Mouse (Mus musculus) mesoderm, embryonic 11.5 days (tissue): ENCODE data around the gene Map2k3.
"Not testable (repeated sequence)": the region's sequence is repeated elsewhere in the genome, so short reads cannot be mapped to it uniquely, and the experiment has no call there.

ENCODE experiments used
- DNase-seq: peaks from one replicate; pipeline ENCODE4 v3.0.0-alpha.2; 2012; ENCODE audit warnings: low read depth, low spot score

Gene Map2k3

DNA sequence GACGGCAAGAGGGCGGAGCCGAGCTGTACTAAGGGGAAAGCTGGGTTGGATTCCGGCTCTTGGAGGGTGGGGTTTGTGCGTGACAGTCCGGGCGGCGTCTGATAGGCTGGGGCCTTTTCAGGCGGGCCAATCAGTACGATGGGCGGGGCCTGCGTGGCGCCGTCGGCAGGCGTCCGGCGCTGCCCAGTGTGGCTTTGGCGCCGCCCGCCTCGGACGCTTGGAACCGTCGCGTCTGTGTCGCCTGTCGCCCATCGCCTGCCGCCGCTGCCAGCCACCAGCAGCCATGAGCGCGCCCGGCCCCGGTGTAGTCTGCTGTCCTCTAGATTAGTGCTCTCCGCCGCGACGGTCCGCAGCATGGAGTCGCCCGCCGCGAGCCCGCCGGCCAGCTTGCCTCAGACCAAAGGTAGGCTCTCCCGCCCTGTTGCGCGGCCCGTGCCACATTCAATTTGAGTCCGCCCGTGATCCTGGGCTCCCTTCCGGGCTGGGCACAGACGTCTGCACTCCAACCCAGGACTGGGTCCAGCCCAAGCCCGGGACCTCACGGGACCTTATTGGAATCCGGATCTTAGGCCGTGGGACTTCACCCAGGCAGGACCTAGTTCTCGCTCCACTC is at the start of gene Map2k3:
Map2k3 (plus strand) TSS at position 165 of the 613 bp plus-strand sequence.
- peak; percentile 95 for DNase-seq

DNA sequence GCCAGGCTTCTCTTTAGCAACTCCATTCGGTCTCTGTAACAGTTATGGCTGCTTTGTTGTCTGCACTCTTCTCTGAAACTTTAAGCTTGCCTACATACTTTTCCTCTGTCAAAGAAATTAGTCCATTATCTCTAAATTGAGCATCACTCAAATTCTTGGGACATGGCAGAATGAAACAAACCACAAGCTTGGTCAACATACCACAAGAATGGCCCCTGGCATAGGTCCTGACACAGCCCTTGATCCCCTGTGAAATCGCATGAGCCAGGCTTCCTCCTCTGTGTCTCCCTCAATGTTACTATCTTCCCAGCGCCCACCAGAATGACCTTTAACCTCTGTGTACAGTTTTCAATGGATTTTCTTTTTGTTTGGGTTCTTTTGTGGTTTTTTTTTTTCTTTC is 49.4 kb upstream of the Map2k3 start:
- no peak for DNase-seq

DNA sequence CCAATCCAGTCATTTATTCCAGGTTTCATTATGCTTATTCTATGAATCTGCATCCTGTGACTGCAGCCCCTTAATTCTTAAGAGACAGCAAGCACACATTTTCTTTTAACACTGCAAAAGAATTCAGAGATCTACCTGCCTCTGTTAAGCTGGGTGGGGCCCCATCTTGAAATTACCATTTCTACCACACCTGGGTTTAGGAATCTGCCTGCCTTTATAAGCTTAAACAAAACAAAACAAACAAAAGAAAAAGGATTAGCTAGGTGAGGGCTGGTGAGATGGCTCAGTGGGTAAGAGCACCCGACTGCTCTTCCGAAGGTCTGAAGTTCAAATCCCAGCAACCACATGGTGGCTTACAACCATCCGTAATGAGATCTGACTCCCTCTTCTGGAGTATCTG is 44.8 kb upstream of the Map2k3 start:
- DNase-seq = not testable (repeated sequence)

DNA sequence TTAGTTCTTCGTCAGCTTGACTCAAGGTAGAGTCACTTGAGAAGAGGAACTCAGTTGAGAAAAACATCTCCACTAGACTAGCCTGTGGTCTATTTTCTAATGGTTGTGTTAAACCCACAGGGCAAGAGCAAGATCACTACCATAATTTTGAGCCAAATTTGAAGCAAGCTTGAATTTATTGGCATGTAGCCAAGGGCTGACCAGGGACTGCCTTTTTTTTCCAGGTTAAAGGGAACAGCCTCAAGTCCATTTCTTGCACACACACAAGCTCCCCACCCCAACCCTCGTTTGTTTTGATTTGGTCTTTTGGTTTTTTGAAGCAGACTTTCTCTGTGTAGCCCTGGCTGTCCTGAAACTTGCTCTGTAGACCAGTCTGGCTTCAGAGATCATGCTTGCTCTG is 42.0 kb upstream of the Map2k3 start:
- no peak for DNase-seq

DNA sequence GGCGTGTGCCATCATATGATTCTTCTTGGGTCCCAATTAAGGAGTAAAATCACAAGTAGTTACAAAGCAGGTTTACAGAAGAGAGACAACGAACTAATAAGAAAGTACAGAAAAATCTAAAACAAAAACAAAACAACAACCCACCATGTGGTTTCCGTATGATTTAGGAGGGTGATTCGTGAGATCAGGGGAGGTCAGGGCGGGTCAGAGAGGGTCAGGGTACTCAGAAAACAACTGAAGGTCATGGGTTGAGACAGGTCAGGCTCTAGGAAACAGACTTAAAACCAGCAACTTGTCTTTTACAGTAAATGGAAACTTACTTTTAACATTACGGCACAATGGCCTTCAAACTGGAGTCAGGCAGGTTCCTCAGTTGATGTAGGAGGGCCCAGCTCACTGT is 41.5 kb upstream of the Map2k3 start:
- DNase-seq = no peak

DNA sequence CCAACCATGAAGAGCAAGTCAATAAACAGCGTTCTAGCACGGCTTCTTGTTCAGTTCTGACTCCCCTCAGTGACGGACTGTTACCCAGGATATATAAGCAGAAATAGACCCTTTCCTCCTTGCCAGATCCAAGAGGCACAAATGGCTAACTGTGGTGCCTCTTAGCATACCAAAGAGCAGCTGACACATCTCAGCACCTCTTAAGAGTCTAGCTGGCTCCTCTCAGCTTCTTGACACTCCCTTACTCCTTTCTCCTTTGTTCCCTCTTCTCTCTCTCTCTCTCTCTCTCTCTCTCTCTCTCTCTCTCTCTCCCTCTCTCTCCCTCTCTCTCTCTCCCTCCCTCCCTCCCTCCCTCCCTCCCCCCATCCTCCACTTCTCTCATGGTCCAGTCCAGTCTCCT is 41.1 kb upstream of the Map2k3 start:
- DNase-seq = no peak

DNA sequence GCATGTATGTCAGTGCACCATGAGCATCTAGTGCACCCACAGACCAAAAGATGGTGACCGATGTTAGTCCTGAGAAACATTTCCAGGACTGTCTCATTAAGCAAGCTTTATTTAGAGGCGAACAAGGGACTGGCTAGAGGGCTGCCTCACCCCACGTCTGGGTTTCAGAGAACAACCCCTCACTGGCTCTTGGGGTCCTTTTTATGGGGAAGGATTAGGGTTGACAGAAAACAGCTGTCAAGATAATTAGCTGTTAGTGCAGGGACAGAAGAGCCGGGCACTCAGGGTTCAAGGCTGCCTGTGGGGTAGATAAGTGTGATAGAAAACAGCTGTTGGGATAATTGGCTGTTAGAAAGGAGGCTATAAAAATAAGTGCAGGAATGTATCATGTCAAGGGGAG is 35.9 kb upstream of the Map2k3 start:
- peak; percentile 71 for DNase-seq

DNA sequence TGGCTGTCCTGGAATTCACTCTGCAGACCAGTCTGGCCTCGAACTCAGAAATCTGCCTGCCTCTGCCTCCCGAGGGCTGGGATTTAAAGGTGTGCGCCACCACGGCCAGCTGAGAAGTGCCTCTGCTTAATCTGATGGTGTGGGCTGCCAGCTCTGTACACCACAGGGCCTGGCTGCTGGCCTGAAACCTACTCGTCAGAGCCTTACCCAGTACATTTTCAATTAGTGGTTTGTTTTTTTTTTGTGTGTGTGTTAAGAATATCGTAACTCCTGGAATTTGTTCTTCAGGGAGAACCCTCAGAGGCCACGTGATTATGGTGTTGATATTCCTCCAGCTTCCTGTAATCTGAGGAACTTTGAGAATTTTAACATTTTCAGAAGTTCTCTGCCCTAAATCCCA is 29.8 kb upstream of the Map2k3 start:
- no peak for DNase-seq

DNA sequence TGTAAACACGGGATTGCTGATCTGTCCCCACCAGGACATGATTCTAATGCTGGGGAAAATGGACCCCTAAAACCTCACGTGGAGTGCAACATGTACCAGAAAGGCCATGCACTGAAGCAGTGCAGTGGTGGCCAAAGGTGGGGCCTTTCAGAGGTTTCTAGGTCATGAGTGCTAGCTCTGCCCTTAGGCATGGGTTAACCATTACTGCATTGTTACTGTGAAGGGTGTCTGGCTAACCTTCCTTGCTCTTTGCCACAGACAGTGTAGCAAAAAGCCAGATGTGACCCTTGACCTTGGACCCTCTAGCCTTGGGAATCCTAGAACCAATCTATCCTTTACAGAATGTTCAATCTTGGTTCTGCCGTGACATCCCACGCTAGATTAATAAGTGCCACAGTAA is 29.3 kb upstream of the Map2k3 start:
- no peak for DNase-seq

DNA sequence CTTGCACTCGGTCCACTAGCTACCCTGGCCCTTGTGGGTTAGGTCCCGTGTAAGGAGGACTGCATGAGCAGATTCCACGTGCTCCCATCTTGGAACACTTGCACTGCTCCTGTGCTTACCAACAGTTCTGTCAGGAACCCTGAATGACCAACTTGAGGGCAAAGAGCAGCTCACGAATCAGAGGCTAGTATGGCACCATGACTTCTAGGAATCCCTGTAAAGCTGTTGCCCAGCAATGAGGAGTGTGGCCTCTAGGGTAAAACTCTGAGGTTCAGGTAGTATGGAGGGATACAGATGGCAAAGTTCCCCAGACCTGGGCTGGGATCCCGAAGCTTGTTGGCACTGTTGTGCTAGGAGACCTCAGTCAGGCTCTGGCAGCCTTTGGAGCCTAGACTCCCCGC is 28.2 kb upstream of the Map2k3 start:
- DNase-seq = no peak

DNA sequence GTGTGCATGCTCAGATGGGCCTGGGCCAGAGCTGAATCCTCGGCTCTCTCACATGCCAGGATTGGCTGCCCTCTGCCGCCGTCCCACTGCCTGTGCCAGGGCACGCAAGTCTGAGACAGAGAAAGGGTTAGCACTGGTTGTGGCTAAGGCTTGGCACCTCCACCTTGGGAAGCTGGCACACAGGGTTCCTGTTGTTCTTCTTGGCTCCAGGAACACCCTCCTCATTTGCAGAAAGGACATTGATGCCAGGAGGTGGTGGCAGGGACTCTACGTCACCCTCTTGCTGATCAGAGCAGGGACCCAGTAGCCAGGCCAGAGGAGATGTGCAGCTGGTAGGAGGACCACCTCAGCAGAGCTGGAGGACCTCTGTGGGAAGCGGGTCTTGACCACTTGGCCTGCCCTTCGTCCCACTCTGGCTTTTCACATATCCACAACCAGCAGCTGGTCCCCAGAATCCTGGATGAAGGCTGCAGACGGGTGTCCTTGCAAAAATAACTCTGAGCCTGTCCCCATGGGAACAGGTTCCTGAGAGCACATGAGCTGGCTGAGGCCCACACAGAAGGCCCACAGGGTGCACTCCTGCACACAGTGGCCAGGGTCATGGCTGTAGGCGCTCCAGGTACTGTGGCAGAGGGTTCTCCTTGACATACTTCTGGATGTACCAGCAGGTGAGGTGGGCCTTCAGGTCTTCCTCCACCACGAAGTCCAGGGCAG is 26.3 kb upstream of the Map2k3 start:
- DNase-seq = no peak

DNA sequence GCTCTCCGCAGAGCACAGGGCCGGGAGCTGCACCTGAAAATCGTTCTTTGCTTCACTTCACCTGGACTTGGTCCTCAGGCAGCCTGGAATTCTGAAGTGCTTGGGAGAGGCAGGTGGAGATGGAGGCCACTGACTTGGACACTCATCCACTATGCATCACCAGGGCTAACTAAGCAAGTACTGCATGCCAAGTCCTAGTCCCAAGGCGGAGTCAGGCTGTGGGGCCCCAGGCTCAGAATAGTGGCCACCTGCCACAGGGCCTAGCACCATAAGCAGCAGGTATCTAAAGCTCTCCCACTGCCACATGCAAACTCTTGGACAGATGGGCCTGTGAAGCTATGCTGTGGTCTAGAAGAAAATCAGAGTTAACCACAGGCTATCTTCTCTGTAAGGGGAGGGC is 25.4 kb upstream of the Map2k3 start:
- DNase-seq = no peak

DNA sequence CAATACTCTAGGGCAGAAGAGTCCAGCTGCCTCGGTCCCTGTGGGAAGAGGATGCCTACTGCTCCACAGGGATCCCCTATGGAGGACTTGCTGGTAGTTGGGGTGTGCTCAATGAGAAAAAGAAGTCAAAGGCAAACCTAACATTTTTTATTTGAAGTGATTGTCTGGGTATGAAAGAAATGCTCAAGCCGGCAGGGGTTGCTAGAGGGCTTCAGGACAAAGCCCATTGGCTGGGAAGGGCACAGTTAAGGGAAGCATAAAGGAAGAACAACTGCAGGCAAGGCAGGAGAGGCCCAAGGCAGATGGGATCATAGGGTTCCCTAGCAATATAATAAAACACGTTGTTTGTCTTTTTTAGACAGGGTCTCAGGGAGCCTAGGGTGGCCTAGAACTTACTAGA is 23.8 kb upstream of the Map2k3 start:
- no peak for DNase-seq

DNA sequence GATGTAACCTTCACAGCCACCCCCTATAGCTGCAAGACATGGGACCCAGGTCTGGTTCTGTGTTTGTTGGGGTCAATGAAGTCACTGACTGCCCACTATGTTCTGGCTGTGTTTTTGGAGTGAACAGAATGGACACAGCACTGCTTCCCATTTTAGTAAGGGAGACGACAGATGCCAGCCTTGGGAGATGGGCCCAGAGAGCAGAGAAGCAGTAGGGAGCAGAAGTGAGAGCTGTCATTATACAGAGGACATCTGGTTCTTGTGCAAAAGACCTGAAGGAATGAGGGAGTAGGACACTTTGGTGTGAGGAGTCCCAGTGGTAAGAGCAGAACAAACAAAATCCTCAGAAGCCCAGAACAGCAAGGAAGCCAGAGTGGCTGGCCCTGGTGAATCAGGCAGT is 22.2 kb upstream of the Map2k3 start:
- no peak for DNase-seq

DNA sequence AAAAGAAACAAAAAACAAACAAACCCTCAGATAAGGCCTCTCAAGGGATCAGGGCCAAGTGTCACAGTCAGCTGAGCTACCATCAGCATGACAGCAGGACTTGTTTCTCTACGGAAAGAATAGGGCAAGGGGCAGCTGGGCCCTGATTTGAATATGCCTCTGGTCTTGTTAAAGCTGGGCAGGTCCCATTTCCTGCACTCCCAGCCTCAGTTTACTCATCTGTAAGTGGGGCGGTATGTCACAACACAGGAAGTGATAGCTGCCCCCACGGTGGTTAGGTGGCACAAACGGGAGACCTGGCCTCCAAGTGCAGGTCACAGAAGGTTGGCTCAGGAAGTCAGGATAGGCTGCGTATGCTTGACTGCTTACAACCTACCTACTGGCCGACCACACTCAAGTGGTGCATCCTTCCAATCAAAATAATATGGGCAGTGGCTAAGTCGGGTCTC is 19.3 kb upstream of the Map2k3 start:
- DNase-seq = no peak

DNA sequence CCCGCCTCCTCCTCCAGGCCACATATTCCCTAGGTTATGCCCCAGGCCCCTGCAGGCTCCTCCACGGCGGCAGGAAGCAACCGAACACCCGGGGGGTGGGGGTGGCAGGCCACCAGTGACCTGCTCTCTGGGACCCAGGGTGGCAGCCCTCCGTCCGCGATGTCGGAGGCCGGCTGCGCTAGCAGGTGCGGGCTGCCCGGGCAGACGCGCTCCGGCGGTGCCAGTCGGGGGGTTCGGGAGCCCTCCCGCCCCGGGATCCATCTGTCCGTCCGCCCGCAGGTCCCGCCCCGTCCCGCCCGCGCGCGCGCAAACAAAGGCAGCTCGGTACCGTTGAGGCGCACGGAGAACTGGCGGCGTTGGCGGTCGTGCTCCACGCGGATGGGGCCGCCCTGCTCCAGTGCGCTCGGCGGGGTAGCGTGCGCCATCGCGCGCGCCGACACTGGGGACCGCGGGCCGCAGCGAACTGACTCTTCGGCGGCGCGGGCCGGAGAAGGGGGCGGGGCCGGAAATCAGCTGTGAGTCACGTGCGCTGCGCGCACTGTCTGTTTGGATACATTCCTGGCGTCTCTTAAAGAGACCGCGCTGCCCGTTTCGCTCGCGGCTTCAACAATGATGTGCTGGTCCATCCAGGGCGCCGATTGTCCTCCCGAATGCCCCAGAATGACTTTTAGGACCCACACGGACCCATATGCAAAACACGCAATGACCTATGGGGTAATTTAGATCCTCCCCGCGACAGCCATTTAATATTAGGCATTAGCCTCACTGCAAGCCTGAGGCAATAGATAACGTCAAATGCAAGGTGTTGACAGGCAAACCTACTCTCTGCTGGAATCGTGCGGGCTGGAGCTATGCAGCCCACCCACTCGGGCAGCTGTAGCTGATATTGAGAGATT is 18.3 kb upstream of the Map2k3 start:
- peak; percentile 93 for DNase-seq

DNA sequence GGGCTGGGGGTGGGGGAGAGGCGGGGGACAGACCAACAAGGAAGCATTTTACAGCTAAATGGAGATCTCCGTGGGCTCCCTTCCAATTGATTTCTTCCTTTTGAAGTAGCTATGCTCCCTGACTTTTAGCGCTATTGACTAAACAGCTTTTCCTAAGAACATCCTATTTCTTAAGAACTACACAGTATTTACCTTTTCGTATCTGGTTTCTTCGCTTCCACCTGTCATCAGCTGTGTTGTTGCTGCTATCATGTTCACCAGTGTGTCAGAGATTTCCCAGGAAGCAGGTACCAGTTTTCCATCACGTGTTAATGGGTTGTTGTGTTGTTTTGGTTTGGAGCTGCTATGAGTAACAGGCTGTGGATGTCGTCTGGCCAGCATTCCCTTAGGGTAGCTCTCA is 17.3 kb upstream of the Map2k3 start, which contains the start of gene Natd1:
Natd1 (minus strand) TSS at position 260 of the 400 bp plus-strand sequence.
- DNase-seq = no peak

DNA sequence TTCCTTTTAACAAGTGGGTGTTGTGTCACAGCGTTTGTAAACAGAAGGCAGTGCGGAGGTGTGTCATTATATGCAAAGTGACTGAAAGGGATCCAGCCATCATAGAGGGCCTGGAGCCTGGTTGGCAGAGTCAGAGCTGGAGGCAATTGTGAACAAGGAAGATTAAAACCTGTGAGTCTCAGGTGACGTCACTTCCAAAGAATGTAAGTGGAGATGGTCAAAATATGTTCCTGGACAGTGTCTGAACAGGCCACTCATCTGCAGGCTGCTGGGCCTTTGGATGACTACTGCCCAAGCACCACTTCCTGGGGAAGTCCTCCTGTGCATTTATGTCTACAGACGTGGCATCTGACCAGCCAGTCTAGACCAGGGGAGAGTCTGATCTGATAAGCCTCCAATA is 16.6 kb upstream of the Map2k3 start:
- no peak for DNase-seq

DNA sequence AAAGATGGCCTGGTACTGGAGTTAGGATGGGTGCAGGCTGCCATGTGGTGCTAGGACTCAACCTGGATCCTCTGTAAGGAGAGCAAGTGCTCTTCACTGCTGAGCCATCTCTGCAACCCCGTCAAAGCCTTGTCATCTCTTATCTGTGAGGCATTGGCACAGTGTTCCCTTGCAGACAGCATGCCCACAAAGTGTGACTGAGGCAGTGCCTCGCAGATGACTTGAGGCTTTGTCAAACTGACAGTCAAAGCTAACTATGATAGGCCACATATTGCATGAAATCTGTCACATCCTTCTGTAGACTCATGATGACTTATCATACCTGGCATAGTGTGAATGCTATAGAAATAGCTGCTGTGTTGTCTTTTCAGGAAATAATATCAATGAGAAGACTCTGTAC is 11.8 kb upstream of the Map2k3 start:
- no peak for DNase-seq

DNA sequence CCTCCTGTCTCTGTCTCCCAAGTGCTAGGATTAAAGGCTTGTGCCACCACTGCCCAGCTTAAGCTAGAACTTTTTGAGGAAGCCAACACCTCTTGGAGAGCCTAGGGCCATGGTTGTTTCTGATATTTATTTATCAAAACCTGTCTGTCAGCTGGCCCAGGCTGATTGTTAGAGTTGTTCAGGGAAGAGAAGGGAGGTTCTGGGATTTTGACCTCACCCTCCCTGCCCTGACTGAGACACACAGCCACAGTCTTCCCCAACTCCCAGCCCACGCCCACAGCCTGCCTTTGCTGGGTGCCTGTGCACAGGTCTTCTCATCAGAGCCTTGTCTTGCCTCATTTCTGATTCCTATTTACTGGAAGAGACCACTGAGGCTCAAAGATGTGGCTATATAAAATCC is 9.6 kb upstream of the Map2k3 start:
- DNase-seq = no peak

DNA sequence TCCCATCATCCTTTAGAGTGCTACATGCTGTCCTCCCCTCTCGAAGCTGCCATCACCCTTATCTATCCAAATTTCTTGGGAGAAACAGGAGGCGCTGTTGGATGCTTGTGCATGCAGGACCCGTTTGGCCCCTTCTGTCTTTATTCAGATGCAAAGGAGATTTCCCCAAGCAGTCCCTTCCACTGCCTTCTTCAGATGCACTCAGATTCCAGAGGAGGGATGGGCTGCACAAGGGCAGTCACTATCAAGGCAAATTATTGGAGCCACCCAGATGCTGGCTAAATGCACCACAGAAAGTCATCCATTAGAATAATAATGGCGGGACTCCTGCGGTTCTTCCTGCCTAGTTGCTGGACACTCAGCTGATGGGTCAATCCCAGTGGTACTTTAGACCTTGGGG is 8.9 kb upstream of the Map2k3 start:
- DNase-seq = no peak

DNA sequence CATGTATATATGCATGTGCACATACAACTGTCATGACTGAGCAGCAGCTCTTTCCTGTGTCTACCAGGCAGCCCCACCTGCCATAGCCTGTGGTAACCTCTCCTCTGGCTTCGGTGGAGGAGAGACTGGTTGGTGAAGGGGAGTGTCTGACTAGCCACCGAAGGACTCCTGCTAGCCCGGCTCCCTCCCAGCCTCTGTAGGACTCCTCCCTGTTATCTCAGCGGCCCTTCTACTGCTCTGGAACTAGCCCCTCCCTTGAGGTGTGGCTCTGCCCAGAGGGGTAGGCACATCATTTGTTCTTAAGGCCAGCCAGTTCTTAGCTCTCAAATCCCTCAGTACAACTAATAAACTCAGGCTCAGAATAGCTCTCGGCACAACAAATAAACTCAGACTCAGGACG is 7.3 kb upstream of the Map2k3 start:
- no peak for DNase-seq

DNA sequence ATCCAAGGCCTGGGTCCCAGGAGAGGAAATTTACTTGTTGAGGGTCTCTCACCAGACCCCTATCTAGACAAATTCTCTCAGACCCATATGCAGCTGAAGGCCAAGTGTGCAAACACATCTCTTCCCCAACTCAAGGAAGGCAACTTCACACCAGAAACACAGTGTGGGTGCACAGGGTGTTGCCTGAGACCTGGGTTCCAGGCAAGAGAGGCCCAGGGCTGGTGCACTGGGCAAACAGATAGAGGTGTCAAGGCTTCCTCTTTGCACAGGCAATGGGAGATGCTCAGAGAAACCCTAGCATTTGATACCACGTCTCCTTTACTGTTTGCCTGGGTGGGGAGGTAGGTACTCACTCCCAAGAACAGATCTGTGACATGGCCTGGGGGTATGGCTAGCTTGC is 6.9 kb upstream of the Map2k3 start:
- no peak for DNase-seq
